ENCODE assay signal across 25 mouse cellular contexts in genomic region chr15:100832784-100833183, GRCm38 (mm10). TPM values are rescaled to one million over a fixed set of nuclear protein-coding genes. Genes with fewer than 3 reads are reported as not detected.
A peak's percentile ranks its signal among the peaks of the same experiment; 100 is the strongest.
DNase-seq lines count a peak whose midpoint lies in the region; ATAC-seq and TF ChIP-seq lines count a peak whose summit lies in the region.
"Had no signal": no experiment of that assay in that cellular context is flagged by ENCODE, and none has a peak within 500 bp of the region (broad histone marks: within the 10 kb centered on the region; RNA-seq: fewer than 3 reads in every experiment).

No protein-coding gene starts in this region.

- ATAC-seq in forebrain, postnatal 0 days: no peak
- no peak for ATAC-seq in hindbrain, embryonic 11.5 days (ENCODE audit: low FRiP score)
- ATAC-seq: inflammation-experienced regulatory T-cells, adult 6 months had no signal

- H3K4me2 ChIP-seq in forebrain, postnatal 0 days (ENCODE audit: low read depth): no peak overlapping the region
- no peak overlapping the region for H3K4me2 ChIP-seq in hindbrain, embryonic 11.5 days (replicated peaks; ENCODE audit: low read depth, low read length)
- H3K4me2 ChIP-seq: heart, embryonic 13.5 days; hindbrain, embryonic 13.5 days; liver, embryonic 13.5 days; midbrain, embryonic 11.5 days had no signal

- peaks cover 5% of the 10 kb centered on the region; the same call in 1 of the 2 replicates for H3K27me3 ChIP-seq in forebrain, embryonic 10.5 days (ENCODE audit: poor library complexity, severe bottlenecking)
- no peaks in the 10 kb centered on the region; the same call in 1 of the 2 replicates for H3K27me3 ChIP-seq in forebrain, postnatal 0 days (ENCODE audit: insufficient read depth, low read length)
- H3K27me3 ChIP-seq in hindbrain, embryonic 11.5 days (ENCODE audit: control insufficient read depth, insufficient read depth, low read length): no peaks in the 10 kb centered on the region

- peaks cover 4% of the 10 kb centered on the region for H3K4me1 ChIP-seq in forebrain, embryonic 10.5 days
- H3K4me1 ChIP-seq in forebrain, postnatal 0 days (ENCODE audit: insufficient read depth): no peaks in the 10 kb centered on the region
- H3K4me1 ChIP-seq in hindbrain, embryonic 11.5 days (replicated peaks; ENCODE audit: control insufficient read depth, insufficient read depth, low read length): no peaks in the 10 kb centered on the region
- H3K4me1 ChIP-seq: heart, embryonic 13.5 days; liver, embryonic 13.5 days had no signal

- no peaks in the 10 kb centered on the region for H3K36me3 ChIP-seq in forebrain, embryonic 10.5 days (replicated peaks)
- no peaks in the 10 kb centered on the region for H3K36me3 ChIP-seq in forebrain, postnatal 0 days (ENCODE audit: insufficient read depth)
- H3K36me3 ChIP-seq in hindbrain, embryonic 11.5 days (ENCODE audit: control insufficient read depth, insufficient read depth, low read length): no peaks in the 10 kb centered on the region
- H3K36me3 ChIP-seq: heart, embryonic 13.5 days; hindbrain, embryonic 13.5 days; liver, embryonic 13.5 days had no signal

- H3K27ac ChIP-seq in forebrain, embryonic 10.5 days: peak overlapping the region; percentile 30; the same call in 1 of the 2 replicates
- no peak overlapping the region for H3K27ac ChIP-seq in forebrain, postnatal 0 days (ENCODE audit: low read depth, low read length)
- H3K27ac ChIP-seq in hindbrain, embryonic 11.5 days (ENCODE audit: low read depth, low read length): no peak overlapping the region
- H3K27ac ChIP-seq: heart, embryonic 13.5 days; hindbrain, embryonic 13.5 days; kidney, postnatal 0 days; liver, embryonic 13.5 days; stomach, postnatal 0 days had no signal

- no peak for DNase-seq in forebrain, embryonic 10.5 days (ENCODE audit: extremely low spot score, low spot score)
- DNase-seq in forebrain, postnatal 0 days: no peak
- DNase-seq in layer of hippocampus, adult 9-11 months: peak; percentile 64
- no peak for DNase-seq in layer of hippocampus, adult 9-10 months (ENCODE audit: low spot score)
- peak; percentile 17 for DNase-seq in MN1 (ENCODE audit: low spot score)
- peak; percentile 66 to 67 for DNase-seq in frontal cortex, postnatal 36 days (ENCODE audit: low spot score in 2 of 2)
- no peak for DNase-seq in hindbrain, embryonic 11.5 days (ENCODE audit: low spot score)
- DNase-seq in spleen, postnatal 36 days (ENCODE audit: low spot score in 2 of 2): no peak
- DNase-seq: adrenal gland, postnatal 36 days; cerebellum, adult 11 months; gastrocnemius, postnatal 25 days; heart, postnatal 14 days; kidney, adult 2 months; liver, embryonic 13.5 days; lung, adult 2 months; lung, postnatal 14 days had no signal

- peaks cover 4% of the 10 kb centered on the region; the same call in 1 of the 2 replicates for H3K9me3 ChIP-seq in forebrain, embryonic 10.5 days
- H3K9me3 ChIP-seq in forebrain, postnatal 0 days (ENCODE audit: low read length): no peaks in the 10 kb centered on the region
- no peaks in the 10 kb centered on the region for H3K9me3 ChIP-seq in hindbrain, embryonic 11.5 days (ENCODE audit: control insufficient read depth, low read length)
- H3K9me3 ChIP-seq: liver, embryonic 13.5 days had no signal

- 20% methylated on average over 7 of the region's 7 CpGs for WGBS in forebrain, embryonic 10.5 days
- 25% methylated on average over 7 of the region's 7 CpGs for WGBS in forebrain, postnatal 0 days
- WGBS in hindbrain, embryonic 11.5 days: 35% methylated on average over 7 of the region's 7 CpGs

- no peak for TF ChIP-seq CTCF in forebrain, postnatal 0 days (IDR thresholded peaks at IDR 0.05; ENCODE audit: low read depth)

- no peak overlapping the region for H3K9ac ChIP-seq in forebrain, postnatal 0 days
- no peak overlapping the region for H3K9ac ChIP-seq in hindbrain, embryonic 11.5 days (ENCODE audit: low read depth, low read length)
- H3K9ac ChIP-seq: heart, embryonic 13.5 days; hindbrain, embryonic 13.5 days; liver, embryonic 13.5 days had no signal

- no peak overlapping the region for H3K4me3 ChIP-seq in forebrain, embryonic 10.5 days
- H3K4me3 ChIP-seq in forebrain, postnatal 0 days (ENCODE audit: low read depth, low read length): no peak overlapping the region
- no peak overlapping the region for H3K4me3 ChIP-seq in hindbrain, embryonic 11.5 days (ENCODE audit: low read depth, low read length)
- H3K4me3 ChIP-seq: heart, embryonic 13.5 days; hindbrain, embryonic 13.5 days; liver, embryonic 13.5 days had no signal

RNA-seq across cellular contexts. Expression of gene Scn8a, which starts 36.9 kb away (rescaled TPM):
- polyA plus RNA-seq in forebrain, embryonic 10.5 days (2016; fragmentation: Nextera tagmentation; extraction: Ambion mirVana): 9.0 and 11.0 TPM in 2 replicates
- 22.1 and 26.9 TPM in 2 replicates for total RNA-seq in forebrain, postnatal 0 days (2014; rRNA removed)
- polyA plus RNA-seq in forebrain, postnatal 0 days (2015; fragmentation: Nextera tagmentation; extraction: Ambion mirVana): 11.7 and 15.5 TPM in 2 replicates
- 12.2 and 16.4 TPM in 2 replicates for polyA plus RNA-seq in hindbrain, embryonic 11.5 days (2014; fragmentation: Nextera tagmentation; extraction: Ambion mirVana)
- total RNA-seq: heart, adult 18-20 months; megakaryocyte progenitor cell, adult 5-6 weeks; monocyte, adult 5-6 weeks had no signal

Comparison
In these comparisons a context has a peak if more than half of its experiments do, and no peak if none do; other contexts are left out.
1. DNase-seq: peak in layer of hippocampus, adult 9-11 months (single experiment), MN1 (single experiment) and frontal cortex, postnatal 36 days (2 of 2); none in forebrain, embryonic 10.5 days (single experiment), forebrain, postnatal 0 days (single experiment), layer of hippocampus, adult 9-10 months (single experiment), hindbrain, embryonic 11.5 days (single experiment) and spleen, postnatal 36 days (0 of 2).